Mouse (Mus musculus): ENCODE results near the gene Adamts6. TPM values are rescaled to one million over a fixed set of nuclear protein-coding genes. Genes with fewer than 3 reads are reported as not detected.

The Adamts6 gene
- polyA plus RNA-seq, 1 experiment from 2014 or later, result 5.1 TPM

GRCm38 (mm10) chr13:104540861-104541398 is 253.3 kb downstream of the Adamts6 start:
- 0 out of 2 replicates have a peak, but pooled peaks have one; percentile 22 for ATAC-seq (replicated peaks; ENCODE audit: insufficient number of reproducible peaks, insufficient read depth, low FRiP score, low read depth)
- Histone ChIP-seq H3K4me3 (no peak overlapping the region), H3K9ac (no peak overlapping the region), H3K4me2 (peak overlapping the region; percentile 41), H3K27me3 (no peaks in the 10 kb centered on the region), H3K36me3 (no peaks in the 10 kb centered on the region), H3K4me1 (replicated peaks) (peaks cover 2% of the 10 kb centered on the region), H3K9me3 (replicated peaks) (no peaks in the 10 kb centered on the region), H3K27ac (no peak overlapping the region)
- WGBS, result 36% methylated on average over 7 of the region's 7 CpGs

- H3K27me3 ChIP-seq, result no peaks in the 10 kb centered on the region
- H3K4me2 ChIP-seq, result no peak overlapping the region
- peaks cover 2% of the 10 kb centered on the region for H3K4me1 ChIP-seq (replicated peaks)
- H3K9ac ChIP-seq, result no peak overlapping the region
- 77% methylated on average over 10 of the region's 10 CpGs for WGBS
- H3K4me3 ChIP-seq, result no peak overlapping the region
- H3K36me3 ChIP-seq, result no peaks in the 10 kb centered on the region
- no peak; the same call in 1 of the 2 replicates for ATAC-seq (replicated peaks; ENCODE audit: insufficient number of reproducible peaks, insufficient read depth, low FRiP score, low read depth)
- no peaks in the 10 kb centered on the region for H3K9me3 ChIP-seq (replicated peaks)
- no peak overlapping the region for H3K27ac ChIP-seq
These were observed 254.6 kb downstream of the Adamts6 start for GRCm38 (mm10) chr13:104542123-104542758.

GRCm38 (mm10) chr13:104542759-104543141 is 255.1 kb downstream of the Adamts6 start:
- H3K27me3 ChIP-seq, result no peaks in the 10 kb centered on the region
- no peaks in the 10 kb centered on the region for H3K9me3 ChIP-seq (replicated peaks)
- 73% methylated on average over 4 of the region's 4 CpGs for WGBS
- no peaks in the 10 kb centered on the region for H3K36me3 ChIP-seq
- ATAC-seq (replicated peaks; ENCODE audit: insufficient number of reproducible peaks, insufficient read depth, low FRiP score, low read depth), result no peak
- no peak overlapping the region for H3K4me2 ChIP-seq
- no peak overlapping the region for H3K27ac ChIP-seq
- H3K4me3 ChIP-seq, result no peak overlapping the region
- H3K4me1 ChIP-seq (replicated peaks), result peaks cover 2% of the 10 kb centered on the region
- no peak overlapping the region for H3K9ac ChIP-seq

Other genes starting within 250 kb of the Adamts6 start
- 18.6 and 19.4 TPM in 2 replicates for gene Nln, start 178.2 kb upstream of the Adamts6 start, polyA plus RNA-seq (2015; fragmentation: Nextera tagmentation; extraction: Ambion mirVana)
- 2.2 and 2.5 TPM in 2 replicates for gene Sgtb, start 178.1 kb upstream of the Adamts6 start, polyA plus RNA-seq (2015; fragmentation: Nextera tagmentation; extraction: Ambion mirVana)
- 43.7 and 44.3 TPM in 2 replicates for gene Trappc13, start 109.4 kb upstream of the Adamts6 start, polyA plus RNA-seq (2015; fragmentation: Nextera tagmentation; extraction: Ambion mirVana)
- 12.9 and 13.6 TPM in 2 replicates for gene Trim23, start 109.0 kb upstream of the Adamts6 start, polyA plus RNA-seq (2015; fragmentation: Nextera tagmentation; extraction: Ambion mirVana)
- 36.1 and 38.9 TPM in 2 replicates for gene Cenpk, start 59.2 kb upstream of the Adamts6 start, polyA plus RNA-seq (2015; fragmentation: Nextera tagmentation; extraction: Ambion mirVana)
- gene Ppwd1, start 59.0 kb upstream of the Adamts6 start, polyA plus RNA-seq (2015; fragmentation: Nextera tagmentation; extraction: Ambion mirVana), result 8.7 and 8.8 TPM in 2 replicates